Mouse (Mus musculus) limb, embryonic 11.5 days (tissue): ENCODE data around the gene Micu1. TPM values are rescaled to one million over a fixed set of nuclear protein-coding genes. Genes with fewer than 3 reads are reported as not detected.

Source experiments
- ATAC-seq: fragments of 200-750 bp; cut with Nextera tagmentation; 2 replicates; pipeline ENCODE4 v1.8.0; 2017; ENCODE audit warnings: low read depth; ENCODE audit not compliant: insufficient number of reproducible peaks, low FRiP score, low TSS enrichment
- DNase-seq: peaks from one replicate; pipeline ENCODE4 v3.0.0-alpha.2; 2015; ENCODE audit warnings: low spot score
- H3K27ac ChIP-seq: fragments of 300-500 bp; sonication (generic); replicated peaks from 2 replicates; pipeline ENCODE4 v1.5.1; 2014; ENCODE audit warnings: low read depth, mild to moderate bottlenecking, low read length
- H3K27me3 ChIP-seq: fragments of 300-500 bp; sonication (generic); 2 replicates; pipeline ENCODE4 v1.6.1; 2014; ENCODE audit warnings: mild to moderate bottlenecking, low read length, mixed read lengths; ENCODE audit not compliant: control insufficient read depth, insufficient read depth
- H3K36me3 ChIP-seq: fragments of 300-500 bp; sonication (generic); 2 replicates; pipeline ENCODE4 v1.6.1; 2014; ENCODE audit warnings: mild to moderate bottlenecking, low read length, moderate library complexity, mixed read lengths; ENCODE audit not compliant: control insufficient read depth, insufficient read depth
- H3K4me1 ChIP-seq: fragments of 300-500 bp; sonication (generic); 2 replicates; pipeline ENCODE4 v1.6.1; 2014; ENCODE audit warnings: low read length, mixed read lengths; ENCODE audit not compliant: control insufficient read depth, insufficient read depth
- H3K4me2 ChIP-seq: fragments of 300-500 bp; sonication (generic); 2 replicates; pipeline ENCODE4 v1.6.1; 2014; ENCODE audit warnings: low read depth, mild to moderate bottlenecking, moderate library complexity; ENCODE audit not compliant: severe bottlenecking
- H3K4me3 ChIP-seq: fragments of 300-500 bp; sonication (generic); 2 replicates; pipeline ENCODE4 v1.5.1; 2014; ENCODE audit warnings: low read depth, low read length
- H3K9ac ChIP-seq: fragments of 300-500 bp; sonication (generic); 2 replicates; pipeline ENCODE4 v1.6.1; 2014; ENCODE audit warnings: mild to moderate bottlenecking, low read length
- H3K9me3 ChIP-seq: fragments of 300-500 bp; sonication (generic); 2 replicates; pipeline ENCODE4 v1.6.1; 2016; ENCODE audit warnings: low read length; ENCODE audit not compliant: control insufficient read depth
- WGBS: fragments of 180-500 bp; shearing (Covaris S2); extraction: QIAGEN DNeasy Blood & Tissue Kit; methylation state at CpG from one replicate; pipeline ENCODE4 v1.1.7; 2014; 5-methylcytosine and 5-hydroxymethylcytosine counted together
- polyA plus RNA-seq: library from polyadenylated mRNA; unstranded; fragments of >200 nt; fragmentation: Nextera tagmentation; extraction: Ambion mirVana; gene quantifications from 2 replicates; pipeline ENCODE4 v1.2.1, GENCODE M21; 2014

Micu1 gene
- polyA plus RNA-seq, 1 experiment from 2014 or later: 50.4 TPM

- no peaks in the 10 kb centered on the region for H3K4me1 ChIP-seq
- 87% methylated on average over 7 of the region's 7 CpGs for WGBS
- no peak overlapping the region for H3K4me2 ChIP-seq
- no peak for ATAC-seq
- H3K9me3 ChIP-seq: no peaks in the 10 kb centered on the region
- H3K4me3 ChIP-seq: no peak overlapping the region
- H3K27ac ChIP-seq: no peak overlapping the region
- no peak for DNase-seq
- no peak overlapping the region for H3K9ac ChIP-seq
- no peaks in the 10 kb centered on the region; the same call in 1 of the 2 replicates for H3K36me3 ChIP-seq
- H3K27me3 ChIP-seq: no peaks in the 10 kb centered on the region
These were observed 92.8 kb downstream of the Micu1 start for GRCm38 (mm10) chr10:59795085-59795484.

DNA sequence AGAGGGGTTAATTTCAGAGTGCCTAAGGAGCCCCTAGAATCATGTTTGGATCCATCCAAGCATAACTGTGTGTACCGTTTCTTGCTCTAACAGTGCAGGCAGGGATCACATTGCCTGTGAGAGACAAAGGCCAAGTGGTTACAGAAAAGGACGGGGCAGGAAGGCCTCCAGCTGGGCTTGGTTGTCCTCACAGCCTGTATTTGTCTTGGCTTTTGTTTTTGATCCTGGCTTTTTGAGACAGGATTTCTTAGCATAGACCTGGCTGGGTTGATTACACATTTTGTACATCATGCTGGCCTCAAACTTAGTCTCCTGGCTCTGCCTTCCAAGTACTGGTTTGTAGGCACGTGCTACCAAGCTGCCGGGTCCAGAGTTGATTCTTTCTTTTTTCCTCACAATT lies 93.6 kb downstream of the Micu1 start:
- no peaks in the 10 kb centered on the region for H3K9me3 ChIP-seq
- no peak overlapping the region for H3K27ac ChIP-seq
- no peak overlapping the region for H3K9ac ChIP-seq
- no peaks in the 10 kb centered on the region; the same call in 1 of the 2 replicates for H3K36me3 ChIP-seq
- H3K4me1 ChIP-seq: no peaks in the 10 kb centered on the region
- no peak overlapping the region for H3K4me3 ChIP-seq
- no peak overlapping the region for H3K4me2 ChIP-seq
- no peaks in the 10 kb centered on the region for H3K27me3 ChIP-seq
- WGBS: 86% methylated on average over 4 of the region's 4 CpGs
- no peak for DNase-seq
- ATAC-seq: no peak

- Histone ChIP-seq H3K9me3 (no peaks in the 10 kb centered on the region), H3K27ac (no peak overlapping the region), H3K9ac (no peak overlapping the region), H3K36me3 (no peaks in the 10 kb centered on the region; the same call in 1 of the 2 replicates), H3K4me2 (no peak overlapping the region), H3K4me3 (no peak overlapping the region), H3K4me1 (no peaks in the 10 kb centered on the region), H3K27me3 (no peaks in the 10 kb centered on the region)
- DNase-seq (no peak), ATAC-seq (no peak)
- 80% methylated on average over 3 of the region's 3 CpGs for WGBS
These were observed 96.1 kb downstream of the Micu1 start for GRCm38 (mm10) chr10:59798371-59798770.

DNA sequence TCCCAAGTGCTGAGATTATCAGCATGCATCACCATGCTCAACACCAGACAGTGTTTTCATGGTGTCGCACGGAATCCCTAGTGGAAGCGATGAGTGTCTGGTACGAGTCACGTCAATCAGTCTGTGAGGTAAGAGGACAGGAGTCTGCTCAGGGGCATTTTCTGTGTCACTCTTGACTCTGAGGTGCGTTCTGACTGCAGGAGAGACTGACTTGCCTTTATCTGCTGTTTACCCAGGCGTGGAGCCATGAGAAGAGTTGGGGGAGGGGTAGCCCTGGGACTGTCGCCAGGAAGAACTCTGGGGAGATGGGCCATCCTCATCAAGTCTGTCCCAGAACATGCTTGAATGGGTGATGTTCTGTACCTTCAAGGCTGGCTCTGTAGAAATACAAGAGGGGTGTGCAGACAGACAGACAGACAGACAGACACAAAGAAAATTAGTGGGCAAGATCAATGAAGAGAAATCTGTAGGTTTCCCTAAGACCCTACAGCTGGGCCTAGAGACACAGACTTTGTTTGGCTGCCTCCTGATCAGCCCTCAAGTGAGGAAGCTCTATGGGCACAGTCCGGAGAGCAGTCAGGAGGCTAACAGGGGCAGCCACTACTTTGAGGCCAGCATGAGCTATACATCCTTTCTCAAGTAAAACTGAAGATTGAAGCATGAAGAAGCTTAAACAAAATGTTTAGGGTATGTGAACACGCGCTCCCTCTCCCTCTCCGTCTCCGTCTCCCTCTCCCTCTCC lies 97.2 kb downstream of the Micu1 start:
- H3K27ac ChIP-seq: no peak overlapping the region

GRCm38 (mm10) chr10:59800159-59800558 lies 97.9 kb downstream of the Micu1 start:
- Histone ChIP-seq H3K4me3 (no peak overlapping the region), H3K4me2 (no peak overlapping the region), H3K27me3 (no peaks in the 10 kb centered on the region), H3K27ac (no peak overlapping the region), H3K36me3 (no peaks in the 10 kb centered on the region; the same call in 1 of the 2 replicates), H3K9me3 (no peaks in the 10 kb centered on the region), H3K4me1 (no peaks in the 10 kb centered on the region), H3K9ac (no peak overlapping the region)
- DNase-seq (no peak), ATAC-seq (no peak)
- WGBS: 65% methylated on average over 10 of the region's 10 CpGs

More for the DNA sequence above, 97.2 kb downstream of the Micu1 start:
- Histone ChIP-seq H3K27me3 (no peaks in the 10 kb centered on the region), H3K4me3 (no peak overlapping the region), H3K9me3 (no peaks in the 10 kb centered on the region), H3K4me1 (no peaks in the 10 kb centered on the region), H3K36me3 (no peaks in the 10 kb centered on the region; the same call in 1 of the 2 replicates), H3K9ac (no peak overlapping the region), H3K4me2 (no peak overlapping the region)
- ATAC-seq (no peak), DNase-seq (no peak)
- 77% methylated on average over 13 of the region's 13 CpGs for WGBS

GRCm38 (mm10) chr10:59800826-59801501 lies 98.7 kb downstream of the Micu1 start:
- Histone ChIP-seq H3K36me3 (no peaks in the 10 kb centered on the region; the same call in 1 of the 2 replicates), H3K4me1 (no peaks in the 10 kb centered on the region), H3K27ac (no peak overlapping the region), H3K9ac (no peak overlapping the region), H3K27me3 (no peaks in the 10 kb centered on the region), H3K9me3 (no peaks in the 10 kb centered on the region), H3K4me2 (no peak overlapping the region), H3K4me3 (no peak overlapping the region)
- no peak for ATAC-seq
- 93% methylated on average over 12 of the region's 12 CpGs for WGBS
- no peak for DNase-seq

- DNase-seq (no peak), ATAC-seq (no peak)
- H3K9ac ChIP-seq: no peak overlapping the region
- H3K4me3 ChIP-seq: no peak overlapping the region
- no peak overlapping the region for H3K4me2 ChIP-seq
- 91% methylated on average over 4 of the region's 4 CpGs for WGBS
- no peaks in the 10 kb centered on the region for H3K27me3 ChIP-seq
- H3K27ac ChIP-seq: no peak overlapping the region
- no peaks in the 10 kb centered on the region for H3K4me1 ChIP-seq
- no peaks in the 10 kb centered on the region for H3K36me3 ChIP-seq
- no peaks in the 10 kb centered on the region for H3K9me3 ChIP-seq
These were observed 106.4 kb downstream of the Micu1 start for GRCm38 (mm10) chr10:59808677-59809076.

- Histone ChIP-seq H3K9me3 (no peaks in the 10 kb centered on the region), H3K4me2 (no peak overlapping the region), H3K4me3 (no peak overlapping the region), H3K9ac (no peak overlapping the region), H3K4me1 (no peaks in the 10 kb centered on the region), H3K36me3 (no peaks in the 10 kb centered on the region), H3K27me3 (no peaks in the 10 kb centered on the region), H3K27ac (no peak overlapping the region)
- ATAC-seq (no peak), DNase-seq (no peak)
- 69% methylated on average over 4 of the region's 4 CpGs for WGBS
These were observed 107.8 kb downstream of the Micu1 start for GRCm38 (mm10) chr10:59809991-59810574.
